Mouse (Mus musculus): Measurements from ENCODE around the gene Cacna2d2. TPM values are rescaled to one million over a fixed set of nuclear protein-coding genes. Genes with fewer than 3 reads are reported as not detected.
"Not testable (repeated sequence)": the region's sequence is repeated elsewhere in the genome, so short reads cannot be mapped to it uniquely, and the experiment has no call there.

The Cacna2d2 gene
- polyA plus RNA-seq, 1 experiment: 5.2 TPM

- peaks cover 10% of the 10 kb centered on the region for H3K4me1 ChIP-seq (ENCODE audit: control insufficient read depth, insufficient read depth, low read length)
Observed at GRCm38 (mm10) chr9:107553541-107554318, 154.3 kb downstream of the Cacna2d2 start.

GRCm38 (mm10) chr9:107554319-107554825, 155.0 kb downstream of the Cacna2d2 start:
- Histone ChIP-seq H3K4me3 (ENCODE audit: control insufficient read depth, low read depth, low read length) (peak overlapping the region; percentile 88), H3K36me3 (ENCODE audit: control insufficient read depth, insufficient read depth, low read length) (no peaks in the 10 kb centered on the region; the same call in 1 of the 2 replicates), H3K4me1 (ENCODE audit: control insufficient read depth, insufficient read depth, low read length) (peaks cover 10% of the 10 kb centered on the region), H3K27ac (ENCODE audit: control insufficient read depth, insufficient read depth, low read depth, low read length) (peak overlapping the region; percentile 93), H3K27me3 (ENCODE audit: control insufficient read depth, insufficient read depth, low read length) (no peaks in the 10 kb centered on the region)
- no peak for TF ChIP-seq CTCF (IDR thresholded peaks at IDR 0.05; ENCODE audit: control insufficient read depth, insufficient read depth, insufficient replicate concordance, low read depth, low read length)
- peak; percentile 99 for TF ChIP-seq POLR2A (IDR thresholded peaks at IDR 0.05; ENCODE audit: control insufficient read depth, low read depth, low read length)

More at GRCm38 (mm10) chr9:107553541-107554318, 154.3 kb downstream of the Cacna2d2 start:
- Histone ChIP-seq H3K27ac (ENCODE audit: control insufficient read depth, insufficient read depth, low read depth, low read length) (peak overlapping the region; percentile 76), H3K36me3 (ENCODE audit: control insufficient read depth, insufficient read depth, low read length) (no peaks in the 10 kb centered on the region; the same call in 1 of the 2 replicates), H3K27me3 (ENCODE audit: control insufficient read depth, insufficient read depth, low read length) (no peaks in the 10 kb centered on the region), H3K4me3 (ENCODE audit: control insufficient read depth, low read depth, low read length) (peak overlapping the region; percentile 88)
- TF ChIP-seq POLR2A (IDR thresholded peaks at IDR 0.05; ENCODE audit: control insufficient read depth, low read depth, low read length) (no peak), CTCF (IDR thresholded peaks at IDR 0.05; ENCODE audit: control insufficient read depth, insufficient read depth, insufficient replicate concordance, low read depth, low read length) (no peak)

- H3K27ac ChIP-seq (ENCODE audit: control insufficient read depth, insufficient read depth, low read depth, low read length): peak overlapping the region; percentile 93
- H3K4me1 ChIP-seq (ENCODE audit: control insufficient read depth, insufficient read depth, low read length): peaks cover 10% of the 10 kb centered on the region
Observed at GRCm38 (mm10) chr9:107555031-107555457, 155.6 kb downstream of the Cacna2d2 start.

GRCm38 (mm10) chr9:107555701-107556100, 156.3 kb downstream of the Cacna2d2 start:
- no peaks in the 10 kb centered on the region for H3K27me3 ChIP-seq (ENCODE audit: control insufficient read depth, insufficient read depth, low read length)
- no peak for TF ChIP-seq CTCF (IDR thresholded peaks at IDR 0.05; ENCODE audit: control insufficient read depth, insufficient read depth, insufficient replicate concordance, low read depth, low read length)
- no peak for TF ChIP-seq POLR2A (IDR thresholded peaks at IDR 0.05; ENCODE audit: control insufficient read depth, low read depth, low read length)
- peaks cover 10% of the 10 kb centered on the region for H3K4me1 ChIP-seq (ENCODE audit: control insufficient read depth, insufficient read depth, low read length)
- peak overlapping the region; percentile 88 for H3K4me3 ChIP-seq (ENCODE audit: control insufficient read depth, low read depth, low read length)
- peak overlapping the region; percentile 93 for H3K27ac ChIP-seq (ENCODE audit: control insufficient read depth, insufficient read depth, low read depth, low read length)
- no peaks in the 10 kb centered on the region; the same call in 1 of the 2 replicates for H3K36me3 ChIP-seq (ENCODE audit: control insufficient read depth, insufficient read depth, low read length)

More at GRCm38 (mm10) chr9:107555031-107555457, 155.6 kb downstream of the Cacna2d2 start:
- Histone ChIP-seq H3K36me3 (ENCODE audit: control insufficient read depth, insufficient read depth, low read length) (no peaks in the 10 kb centered on the region; the same call in 1 of the 2 replicates), H3K27me3 (ENCODE audit: control insufficient read depth, insufficient read depth, low read length) (no peaks in the 10 kb centered on the region), H3K4me3 (ENCODE audit: control insufficient read depth, low read depth, low read length) (peak overlapping the region; percentile 88)
- TF ChIP-seq POLR2A (IDR thresholded peaks at IDR 0.05; ENCODE audit: control insufficient read depth, low read depth, low read length) (peak; percentile 38; the same call in 1 of the 2 replicates), CTCF (IDR thresholded peaks at IDR 0.05; ENCODE audit: control insufficient read depth, insufficient read depth, insufficient replicate concordance, low read depth, low read length) (no peak)

- peaks cover 10% of the 10 kb centered on the region for H3K4me1 ChIP-seq (ENCODE audit: control insufficient read depth, insufficient read depth, low read length)
- no peak overlapping the region for H3K27ac ChIP-seq (ENCODE audit: control insufficient read depth, insufficient read depth, low read depth, low read length)
- TF ChIP-seq CTCF (IDR thresholded peaks at IDR 0.05; ENCODE audit: control insufficient read depth, insufficient read depth, insufficient replicate concordance, low read depth, low read length) (no peak), POLR2A (IDR thresholded peaks at IDR 0.05; ENCODE audit: control insufficient read depth, low read depth, low read length) (no peak)
- peak overlapping the region; percentile 57 for H3K4me3 ChIP-seq (ENCODE audit: control insufficient read depth, low read depth, low read length)
- no peaks in the 10 kb centered on the region; the same call in 1 of the 2 replicates for H3K36me3 ChIP-seq (ENCODE audit: control insufficient read depth, insufficient read depth, low read length)
- H3K27me3 ChIP-seq (ENCODE audit: control insufficient read depth, insufficient read depth, low read length): no peaks in the 10 kb centered on the region
Observed at GRCm38 (mm10) chr9:107556346-107556745, 156.9 kb downstream of the Cacna2d2 start.

GRCm38 (mm10) chr9:107563029-107563581, 163.7 kb downstream of the Cacna2d2 start, which contains the start of gene Tusc2:
Tusc2 (plus strand) TSS chr9:107563255.
- Histone ChIP-seq H3K27me3 (ENCODE audit: control insufficient read depth, insufficient read depth, low read length) (no peaks in the 10 kb centered on the region), H3K4me1 (ENCODE audit: control insufficient read depth, insufficient read depth, low read length) (peaks cover 16% of the 10 kb centered on the region), H3K27ac (ENCODE audit: control insufficient read depth, insufficient read depth, low read depth, low read length) (peak within 1 kb of the TSS; percentile 58), H3K36me3 (ENCODE audit: control insufficient read depth, insufficient read depth, low read length) (no peaks in the 10 kb centered on the region; the same call in 1 of the 2 replicates), H3K4me3 (ENCODE audit: control insufficient read depth, low read depth, low read length) (peak within 1 kb of the TSS; percentile 91)
- no peak for TF ChIP-seq CTCF (IDR thresholded peaks at IDR 0.05; ENCODE audit: control insufficient read depth, insufficient read depth, insufficient replicate concordance, low read depth, low read length)
- TF ChIP-seq POLR2A (IDR thresholded peaks at IDR 0.05; ENCODE audit: control insufficient read depth, low read depth, low read length): peak; percentile 79

- not testable (repeated sequence) for H3K4me3 ChIP-seq (ENCODE audit: control insufficient read depth, low read depth, low read length); H3K27me3 ChIP-seq (ENCODE audit: control insufficient read depth, insufficient read depth, low read length); H3K36me3 ChIP-seq (ENCODE audit: control insufficient read depth, insufficient read depth, low read length); H3K27ac ChIP-seq (ENCODE audit: control insufficient read depth, insufficient read depth, low read depth, low read length)
- H3K4me1 ChIP-seq (ENCODE audit: control insufficient read depth, insufficient read depth, low read length): peaks cover 30% of the 10 kb centered on the region
Observed at GRCm38 (mm10) chr9:107565556-107565955, 166.1 kb downstream of the Cacna2d2 start.
